Mouse (Mus musculus): ENCODE results near the gene Zdhhc5.
A peak's percentile ranks its signal among the peaks of the same experiment; 100 is the strongest.

The Zdhhc5 gene

DNA sequence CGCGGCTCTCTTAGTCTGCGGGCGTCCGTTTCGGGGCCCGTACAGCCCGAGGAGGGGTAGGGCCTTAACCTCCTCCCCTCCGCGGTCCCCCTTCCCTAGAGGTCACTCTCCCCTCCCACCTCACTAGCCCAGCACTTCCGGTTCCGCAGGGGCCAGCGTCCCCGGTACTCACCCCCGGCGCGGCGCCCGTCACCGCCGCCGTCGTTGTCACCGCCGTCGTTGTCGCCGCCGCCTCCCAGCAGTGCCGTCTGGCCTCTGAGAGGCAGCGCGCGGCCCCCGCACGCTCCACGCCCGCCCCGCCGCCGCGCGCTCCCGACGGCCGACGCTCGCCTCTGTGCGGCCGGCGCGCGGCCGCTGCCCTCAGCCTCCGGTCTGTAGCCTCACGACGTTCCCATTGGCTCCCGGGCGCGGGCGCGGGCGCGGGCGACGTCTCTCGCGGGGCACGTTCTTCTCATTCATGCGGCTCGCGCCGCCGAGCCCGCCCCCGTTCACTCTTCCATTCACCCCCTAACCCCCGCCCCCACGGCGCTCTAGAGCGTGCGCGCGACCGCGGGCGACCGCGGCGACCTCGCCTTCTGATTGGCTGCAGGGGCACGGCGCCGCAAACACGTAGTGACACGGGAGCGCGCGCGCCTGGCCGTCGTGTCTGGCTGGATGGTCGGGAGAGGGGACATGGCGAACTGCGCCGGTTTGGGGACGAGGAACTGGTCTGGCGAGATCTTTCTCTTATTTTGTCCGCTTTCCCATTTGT lies at the start of gene Zdhhc5:
Gene Zdhhc5 (minus strand): TSS at position 370 of the 751 bp plus-strand sequence.
- DNase-seq (ENCODE audit: low spot score in 2 of 2), result peak; percentile 97

DNA sequence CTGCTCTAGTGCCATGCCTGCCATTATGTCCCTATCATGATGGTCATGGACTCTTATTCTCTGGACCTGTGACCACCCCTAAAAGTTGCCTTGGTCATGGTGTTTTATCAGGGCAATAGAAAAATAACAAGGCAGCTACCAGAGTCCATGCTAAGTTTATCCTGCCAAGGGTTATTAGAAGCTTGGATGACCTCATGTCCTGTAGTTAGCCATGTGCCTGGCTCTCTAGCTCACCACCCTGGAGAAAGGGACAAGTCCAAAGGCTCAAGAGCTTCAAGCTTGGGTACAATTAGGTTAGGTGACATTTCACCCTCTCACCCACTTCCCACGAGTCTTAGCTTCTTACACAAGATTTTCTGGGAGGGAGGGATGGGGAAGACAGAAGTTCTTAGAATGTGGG lies 47.8 kb upstream of the Zdhhc5 start:
- DNase-seq (ENCODE audit: low spot score in 2 of 2), result no peak

DNA sequence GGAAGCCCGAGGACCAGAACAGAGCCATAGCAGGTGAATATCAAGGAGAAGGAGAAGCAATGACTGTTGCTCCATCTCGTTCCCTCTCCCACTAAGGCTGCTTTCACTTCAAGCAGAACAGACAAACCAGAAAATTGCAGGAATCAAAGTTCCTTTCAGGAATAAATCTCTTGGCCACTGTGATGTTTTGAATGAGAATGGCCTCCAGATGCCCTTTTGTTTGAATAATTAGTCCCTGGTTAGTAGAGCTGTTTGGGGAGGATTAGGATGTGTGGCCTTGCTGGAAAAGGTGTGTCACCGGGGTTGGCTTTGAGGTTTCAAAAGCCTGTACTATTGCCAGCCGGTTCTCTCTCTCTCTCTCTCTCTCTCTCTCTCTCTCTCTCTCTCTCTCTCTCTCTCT lies 47.3 kb upstream of the Zdhhc5 start:
- no peak for DNase-seq (ENCODE audit: low spot score in 2 of 2)

DNA sequence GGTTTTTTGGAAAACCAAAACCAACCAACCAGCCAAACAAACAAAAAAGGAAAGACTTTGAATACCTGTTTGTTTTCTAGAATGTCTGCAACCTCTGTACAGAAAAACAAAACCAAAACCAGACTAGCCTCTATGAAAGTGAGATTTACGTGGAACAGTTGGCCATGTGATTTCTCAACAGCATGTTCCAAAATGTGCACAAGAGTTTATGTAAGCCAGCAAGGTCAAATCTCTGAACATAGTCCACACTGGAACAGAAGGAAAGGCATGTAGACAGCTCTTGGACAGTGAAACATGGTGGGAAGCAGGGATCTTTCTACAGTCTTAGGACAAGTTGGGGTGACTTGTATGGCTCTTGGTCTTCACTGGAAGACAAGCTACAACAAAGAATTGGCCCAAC lies 46.9 kb upstream of the Zdhhc5 start:
- DNase-seq (ENCODE audit: low spot score in 2 of 2), result no peak

DNA sequence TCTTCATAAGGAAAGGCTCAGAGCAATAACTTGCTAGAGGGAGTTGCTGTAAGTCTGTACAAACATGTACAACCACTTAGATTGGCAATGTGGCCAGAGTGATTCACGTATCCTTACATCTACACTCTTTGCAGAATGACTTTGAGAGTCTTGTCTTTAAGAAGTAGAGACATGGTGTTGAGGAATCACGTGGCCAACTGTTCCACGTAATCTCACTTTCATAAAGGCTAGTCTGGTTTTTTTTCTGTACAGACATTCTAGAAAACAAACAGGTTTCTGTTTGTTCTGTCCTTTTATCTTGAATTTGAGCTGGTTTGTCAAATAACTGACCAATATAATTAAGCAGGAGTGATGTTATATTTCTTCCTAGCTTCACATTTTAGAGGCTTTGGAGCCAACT lies 46.3 kb upstream of the Zdhhc5 start:
- DNase-seq (ENCODE audit: low spot score in 2 of 2), result no peak

DNA sequence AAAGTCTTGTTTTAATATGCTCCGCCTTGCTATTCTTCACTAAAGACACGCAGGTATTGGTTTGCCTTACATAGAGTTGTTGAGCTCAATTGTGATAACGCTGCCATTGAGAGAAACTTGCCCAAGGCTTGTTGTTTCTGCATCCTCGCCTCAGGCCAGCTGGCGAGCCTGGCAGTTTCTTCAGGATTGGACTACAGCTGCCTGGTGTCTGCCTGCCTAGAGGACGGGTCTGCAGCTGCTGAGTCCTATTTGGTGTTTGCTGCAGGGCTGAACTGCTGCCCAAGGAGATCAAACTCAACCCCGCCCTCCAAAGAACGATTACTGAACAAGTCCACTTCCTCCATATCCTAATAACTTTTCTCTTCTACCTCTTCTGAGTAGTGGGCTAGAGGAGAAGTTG lies 45.8 kb upstream of the Zdhhc5 start:
- DNase-seq (ENCODE audit: low spot score in 2 of 2), result no peak

DNA sequence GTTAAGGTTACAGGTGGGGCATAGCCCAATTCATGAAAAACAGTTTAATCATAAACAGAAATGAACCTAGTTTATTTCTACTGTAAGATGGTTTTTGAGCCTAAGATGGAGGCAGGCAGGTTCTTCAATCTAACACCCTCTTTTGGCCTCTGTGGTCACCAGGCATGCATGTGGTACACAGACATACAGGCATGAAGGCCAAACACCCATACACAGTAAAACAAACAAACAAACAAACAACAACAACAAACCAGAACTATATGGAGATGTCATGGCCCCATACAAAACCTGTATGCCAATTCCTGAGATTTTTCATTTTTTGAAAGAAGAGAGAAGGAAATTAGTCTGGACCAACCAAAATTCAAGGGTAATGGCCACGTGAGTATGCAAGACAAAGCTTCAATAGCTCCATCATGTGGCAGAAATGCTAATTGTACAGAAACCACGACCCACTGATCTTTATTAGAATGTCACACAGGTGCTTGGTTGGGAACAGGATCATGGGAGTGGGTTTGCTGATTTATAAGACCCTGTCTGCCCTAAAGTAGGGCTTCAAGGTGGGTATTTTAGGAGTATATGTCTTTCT lies 43.7 kb upstream of the Zdhhc5 start:
- no peak for DNase-seq (ENCODE audit: low spot score in 2 of 2)

DNA sequence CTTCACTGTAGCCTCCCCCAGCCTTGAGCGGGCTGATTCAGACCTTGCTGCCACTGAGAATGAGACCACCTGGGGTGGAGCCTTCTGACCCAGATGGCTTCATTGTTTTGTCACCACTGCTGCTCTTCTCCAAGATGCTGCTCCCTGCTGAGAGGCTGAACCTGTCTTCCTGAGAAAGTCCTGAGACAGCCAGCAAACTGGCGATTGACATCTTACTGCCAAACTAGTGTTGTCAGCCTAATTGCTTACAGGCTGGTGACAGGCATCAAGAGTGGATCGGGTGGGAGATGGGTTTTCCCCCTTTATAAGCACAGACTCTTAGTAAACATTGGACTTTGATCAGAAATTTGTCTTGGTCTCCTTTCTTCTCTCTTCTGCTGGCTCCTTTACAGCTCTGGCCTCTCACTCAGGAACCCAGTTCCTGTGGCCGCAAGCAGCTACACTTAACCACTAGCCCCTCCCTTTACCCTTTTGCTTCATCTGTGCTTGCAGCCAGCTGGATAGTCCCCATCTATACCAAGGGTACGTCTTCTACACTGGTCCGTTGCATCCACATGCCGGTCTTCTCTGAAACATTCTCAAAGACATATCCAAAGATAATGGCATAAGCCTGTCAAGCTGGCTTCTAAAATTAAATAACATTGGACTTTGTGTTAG lies 42.2 kb upstream of the Zdhhc5 start:
- DNase-seq (ENCODE audit: low spot score in 2 of 2), result no peak

DNA sequence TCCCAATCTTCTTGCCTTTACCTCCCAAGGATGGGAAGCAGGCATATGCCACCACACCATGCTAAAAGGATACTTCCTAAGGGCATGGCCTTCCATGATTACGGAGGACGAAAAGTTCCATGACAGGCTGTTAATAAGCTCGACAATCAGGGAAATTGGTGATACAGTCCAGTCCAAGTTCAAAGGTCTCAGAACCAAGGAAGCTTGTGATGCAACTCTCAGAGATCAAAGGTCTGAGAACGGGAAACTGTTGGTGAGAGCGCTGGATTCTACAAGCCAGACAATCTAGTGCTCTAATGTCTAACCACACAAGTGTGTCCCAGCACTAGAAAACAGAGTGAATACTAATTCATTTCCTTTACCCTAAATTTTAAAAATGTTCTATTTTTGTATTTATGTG lies 41.3 kb upstream of the Zdhhc5 start:
- no peak for DNase-seq (ENCODE audit: low spot score in 2 of 2)

DNA sequence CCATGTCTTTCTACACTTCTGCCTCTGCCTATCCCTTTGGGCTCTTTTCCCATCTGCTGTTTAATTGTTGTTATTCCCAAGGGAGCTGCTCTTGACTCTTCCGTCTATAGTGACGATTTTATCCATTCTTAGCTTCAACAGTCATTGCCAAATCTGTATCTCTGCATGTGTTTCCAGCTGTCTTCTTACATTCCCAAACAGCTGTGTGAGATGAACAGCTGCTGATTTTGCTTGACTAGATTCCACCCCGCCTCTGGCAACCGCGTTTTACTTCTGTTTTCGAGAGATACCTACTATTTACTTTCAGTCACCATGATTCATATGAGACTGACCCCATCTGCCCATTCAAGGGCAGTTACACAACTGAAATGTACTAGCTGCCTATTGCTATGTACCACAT lies 35.1 kb upstream of the Zdhhc5 start:
- no peak for DNase-seq (ENCODE audit: low spot score in 2 of 2)

DNA sequence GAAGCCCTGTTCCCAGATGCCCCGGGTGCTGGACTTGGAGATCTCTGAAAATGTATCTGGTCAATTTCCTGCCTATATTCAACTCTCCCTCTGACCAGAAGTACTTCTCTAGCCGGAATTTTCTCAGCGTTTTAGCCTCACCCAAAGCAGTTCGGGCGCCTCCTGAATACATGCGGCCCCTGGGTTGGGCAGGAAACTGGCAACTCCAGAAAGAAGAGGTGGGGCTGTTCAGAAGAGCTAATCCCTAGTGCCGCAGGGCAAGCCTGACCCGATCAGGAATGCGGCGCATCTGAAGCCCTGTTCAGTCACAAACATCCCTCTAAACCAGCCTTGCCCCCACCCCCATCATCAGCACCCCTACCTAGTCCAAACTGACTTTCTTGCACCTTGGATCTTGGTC lies 29.1 kb upstream of the Zdhhc5 start:
- no peak for DNase-seq (ENCODE audit: low spot score in 2 of 2)

DNA sequence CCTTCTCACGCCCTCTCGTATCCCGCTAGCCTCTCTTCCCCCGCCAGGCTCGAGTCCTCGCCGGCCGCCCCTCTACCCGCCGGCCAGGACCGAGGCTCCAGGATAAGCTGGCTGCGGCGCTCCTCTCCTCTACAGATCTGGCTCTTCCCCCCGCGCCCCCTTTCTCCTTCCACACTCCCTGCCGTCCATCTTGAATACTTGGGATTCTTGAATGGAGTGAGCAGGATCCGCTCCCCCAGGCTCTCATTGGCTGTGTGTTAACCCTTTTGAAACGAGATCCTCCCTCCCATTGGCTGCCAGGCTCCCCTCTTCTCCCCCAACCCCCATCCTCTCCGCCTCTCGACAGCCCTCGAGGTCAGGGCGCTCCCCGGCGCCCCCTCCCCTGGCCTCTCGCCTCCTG lies 28.6 kb upstream of the Zdhhc5 start, which contains the start of gene Gm19426:
Gene Gm19426 (minus strand): TSS at position 95 of the 400 bp plus-strand sequence.
- peak; percentile 66 to 67 for DNase-seq (ENCODE audit: low spot score in 2 of 2)

DNA sequence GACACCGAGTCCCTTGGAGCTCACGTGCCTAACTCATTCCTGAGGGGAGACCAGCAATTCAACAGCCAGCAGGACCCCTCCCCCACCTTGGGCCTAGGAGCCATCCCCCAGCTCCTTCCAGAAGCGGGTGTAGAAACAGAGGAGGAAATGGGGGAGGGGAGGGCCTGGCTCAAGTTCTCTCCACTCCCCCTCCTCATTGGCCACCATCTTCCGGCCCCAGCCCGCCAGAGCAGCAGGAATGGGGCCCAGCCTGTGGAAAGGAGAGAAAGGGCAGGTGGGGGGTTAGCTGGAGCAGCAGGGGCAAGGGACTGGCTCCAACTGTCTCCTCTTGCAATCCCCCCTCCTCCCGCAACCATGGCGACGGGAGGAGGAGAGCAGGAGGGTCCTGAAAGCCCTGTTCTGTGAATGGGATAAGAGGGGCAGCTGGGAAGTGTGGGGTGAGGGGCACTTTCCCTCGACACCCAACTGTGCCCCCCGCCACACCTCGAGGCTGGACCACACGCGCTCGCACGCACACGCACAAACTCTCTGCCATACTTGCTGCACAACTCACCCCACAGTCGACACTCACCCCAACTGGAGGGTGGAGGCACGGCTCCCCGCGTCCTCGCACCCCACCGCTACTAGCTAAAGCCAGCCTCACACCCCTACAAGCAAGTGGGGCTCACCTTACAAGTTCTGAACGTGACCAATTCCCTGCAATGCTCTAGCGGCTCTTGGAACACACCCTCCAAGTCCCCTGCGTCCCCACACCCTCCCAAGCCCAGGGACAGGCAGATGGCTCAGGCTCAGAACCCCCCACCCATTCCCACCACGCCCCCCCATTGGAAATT lies 27.7 kb upstream of the Zdhhc5 start:
- DNase-seq (ENCODE audit: low spot score in 2 of 2), result peak in 1 of 2 experiments; percentile 18

DNA sequence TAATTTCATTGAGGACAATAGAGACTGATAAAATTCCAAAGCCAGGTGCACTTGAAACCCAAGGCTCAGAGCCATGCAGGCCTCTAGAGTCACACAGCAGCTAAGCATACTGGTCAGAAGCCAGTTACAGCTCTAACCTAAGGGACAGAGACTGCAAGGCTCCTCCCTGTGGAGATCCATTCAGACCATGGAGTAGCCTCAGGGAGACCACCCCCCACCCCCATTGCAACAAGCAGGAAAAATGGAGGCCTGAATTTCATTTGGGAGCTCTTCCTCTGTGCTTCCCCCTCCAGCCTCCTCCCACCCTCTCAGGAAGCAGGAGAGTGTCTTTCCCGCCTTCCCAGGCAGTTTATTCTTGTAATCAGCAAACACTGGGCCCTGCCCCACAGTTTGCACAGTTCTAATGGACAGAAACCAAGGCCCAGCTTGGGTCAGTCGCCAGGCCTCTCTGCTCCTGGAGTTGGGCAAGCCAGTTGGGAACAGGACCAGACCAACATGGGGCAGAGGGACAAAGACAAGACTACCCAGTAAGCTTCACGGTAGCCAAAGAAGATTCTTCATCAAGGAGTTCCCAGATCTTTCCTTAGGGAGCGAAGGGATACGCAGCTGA lies 27.0 kb upstream of the Zdhhc5 start:
- no peak for DNase-seq (ENCODE audit: low spot score in 2 of 2)

DNA sequence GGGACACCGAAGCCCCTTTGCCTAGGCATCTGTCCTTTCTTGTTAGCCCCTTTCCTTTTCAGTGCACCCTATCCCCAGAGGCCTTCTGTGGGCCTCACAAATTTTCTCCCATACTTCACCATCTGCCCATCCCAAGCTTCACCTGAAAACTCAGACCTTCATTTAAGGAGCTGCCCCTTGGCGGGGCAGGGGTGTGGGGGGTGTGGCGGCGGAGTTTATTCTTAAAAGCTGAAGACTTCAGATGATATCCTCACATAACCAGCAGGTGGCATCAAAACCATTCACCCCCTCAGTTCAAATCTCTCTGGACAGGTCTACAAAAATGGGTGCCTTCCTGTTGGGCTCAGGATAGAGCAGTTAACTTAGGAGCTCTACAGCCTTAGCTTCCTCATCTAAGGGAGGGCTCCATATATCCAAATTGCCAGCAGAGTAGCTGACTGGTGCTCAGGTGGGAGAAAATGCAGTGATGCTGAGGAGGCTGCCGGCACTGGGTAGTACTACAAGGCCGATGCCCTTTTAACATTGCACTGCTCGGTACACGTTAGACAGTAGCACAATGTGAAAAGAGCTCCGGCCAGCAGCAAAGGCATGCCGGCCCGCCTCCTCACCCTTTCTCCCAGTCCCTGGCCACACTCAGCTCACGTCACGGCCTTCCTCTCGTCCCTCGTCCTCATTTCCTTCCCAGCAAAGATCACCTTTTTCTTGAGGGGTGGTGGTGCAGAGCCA lies 25.8 kb upstream of the Zdhhc5 start:
- DNase-seq (ENCODE audit: low spot score in 2 of 2), result no peak

DNA sequence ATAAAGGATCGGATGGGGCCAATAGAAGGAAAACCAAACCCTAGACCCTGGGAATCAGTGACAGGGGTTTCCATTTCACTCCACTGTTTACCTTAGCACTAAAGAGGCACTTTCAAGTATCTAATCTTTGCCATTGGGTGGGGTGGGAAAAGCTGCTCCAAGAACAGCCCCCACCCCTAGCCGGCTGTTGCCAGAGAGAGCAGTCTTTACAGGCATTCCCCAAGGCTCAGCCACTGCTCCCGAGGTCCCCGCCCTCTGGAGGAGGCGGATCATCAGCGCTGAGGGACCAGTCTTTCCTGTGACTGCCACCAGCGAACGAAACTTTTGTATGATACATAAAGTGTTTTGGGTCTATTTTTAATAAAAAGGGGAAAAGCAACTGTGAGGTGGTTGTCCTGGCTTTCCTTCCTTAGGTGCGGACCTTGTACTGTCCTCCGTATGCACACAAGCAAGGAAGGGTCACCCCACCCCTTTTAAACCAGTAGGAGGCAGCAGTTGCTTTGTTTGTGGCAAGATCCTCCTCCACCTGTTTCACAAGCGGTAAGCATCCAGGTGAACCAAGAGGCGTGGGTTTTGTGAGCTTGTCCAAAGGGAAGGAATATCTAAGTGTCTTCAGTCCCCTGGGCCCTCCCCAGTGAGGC lies 23.4 kb upstream of the Zdhhc5 start:
- no peak for DNase-seq (ENCODE audit: low spot score in 2 of 2)

DNA sequence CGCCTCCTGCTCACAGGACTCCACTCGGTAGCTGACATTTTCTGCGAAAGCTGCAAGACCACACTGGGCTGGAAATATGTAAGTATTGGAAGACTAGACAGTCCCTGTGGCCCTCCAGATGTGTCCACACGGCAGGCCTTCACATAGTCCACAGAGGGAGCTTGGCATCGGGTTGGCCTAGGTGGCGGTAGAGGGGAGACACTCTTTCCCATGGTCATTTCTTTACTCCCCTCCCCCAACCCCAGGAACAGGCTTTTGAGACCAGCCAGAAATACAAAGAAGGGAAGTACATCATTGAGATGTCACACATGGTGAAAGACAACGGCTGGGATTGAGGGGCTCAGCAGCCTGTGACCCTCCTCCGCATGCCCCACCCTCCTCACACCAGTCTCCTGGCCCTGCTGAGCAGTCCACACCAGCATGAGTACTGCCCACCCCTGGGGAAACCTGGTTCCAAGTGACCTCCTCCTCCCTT lies 22.5 kb upstream of the Zdhhc5 start:
- DNase-seq (ENCODE audit: low spot score in 2 of 2), result no peak

DNA sequence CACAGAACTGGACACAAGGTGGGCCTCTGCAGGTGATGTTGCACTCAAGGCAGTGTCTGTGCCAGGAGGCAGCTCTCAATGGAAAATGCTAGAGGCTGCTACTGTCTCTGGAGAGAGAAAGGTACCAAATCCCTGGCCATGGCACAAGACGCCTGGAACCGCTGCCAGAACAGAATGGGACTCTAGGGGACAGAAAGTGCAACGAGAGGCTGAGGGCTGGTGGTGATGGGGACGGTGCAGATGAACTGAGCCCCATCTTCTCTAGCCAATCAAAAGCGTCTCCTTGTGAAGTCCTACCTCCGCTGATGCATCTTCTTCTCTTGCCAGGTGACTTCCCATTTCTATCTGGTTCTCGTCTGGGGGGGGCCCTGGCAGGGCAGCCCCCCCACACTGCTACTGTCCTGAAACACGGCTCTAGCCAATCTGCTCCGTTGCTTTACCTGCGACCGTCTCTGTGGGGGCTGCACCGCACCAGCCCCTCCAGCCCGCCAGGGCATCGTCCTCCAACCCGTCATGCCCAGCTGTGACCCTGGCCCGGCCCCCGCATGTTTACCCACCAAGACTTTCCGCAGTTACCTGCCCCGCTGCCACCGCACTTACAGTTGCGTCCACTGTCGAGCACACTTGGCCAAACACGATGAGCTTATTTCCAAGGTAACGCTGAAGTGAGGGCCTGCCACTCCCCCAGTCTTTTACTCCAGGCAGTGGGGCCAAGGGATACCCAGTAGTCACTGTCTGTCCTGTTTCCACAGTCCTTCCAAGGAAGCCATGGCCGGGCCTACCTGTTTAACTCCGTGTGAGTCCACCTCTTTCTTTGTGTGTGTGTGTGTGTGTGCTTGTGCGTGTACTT lies 21.6 kb upstream of the Zdhhc5 start:
- DNase-seq (ENCODE audit: low spot score in 2 of 2), result no peak

DNA sequence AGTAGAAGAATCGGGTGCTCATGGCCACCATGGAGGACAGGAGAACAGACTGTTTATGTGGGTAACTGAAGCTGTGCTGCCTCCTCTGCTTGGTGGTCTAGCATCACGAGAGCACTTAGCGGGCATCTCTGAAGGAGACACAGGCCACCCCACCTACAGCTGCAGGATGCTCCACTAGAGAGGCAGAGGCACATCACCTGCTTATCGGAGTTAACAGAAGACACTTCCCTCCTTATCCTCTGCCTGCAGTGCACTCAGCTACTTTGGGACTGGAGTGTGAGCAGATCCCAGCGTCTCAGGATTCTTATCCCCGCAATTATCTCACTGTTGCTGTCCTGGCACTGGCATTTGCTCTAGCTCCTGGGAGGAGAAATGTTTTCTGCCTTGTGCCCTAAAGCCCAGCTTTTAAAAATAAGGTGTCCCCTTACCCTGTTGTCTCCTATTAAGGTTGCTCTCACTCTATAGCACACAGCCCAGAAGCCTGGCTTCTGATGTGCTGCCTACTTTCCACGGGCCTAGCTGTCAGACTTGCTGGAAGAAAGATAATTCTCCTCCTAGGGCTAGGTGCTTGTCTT lies 20.5 kb upstream of the Zdhhc5 start:
- no peak for DNase-seq (ENCODE audit: low spot score in 2 of 2)
